Mouse (Mus musculus) MEL (cell line): ENCODE results near the gene Nfasc. TPM values are rescaled to one million over a fixed set of nuclear protein-coding genes. Genes with fewer than 3 reads are reported as not detected.

ENCODE experiments used
- DNase-seq: peaks from one replicate; pipeline ENCODE4 v3.0.0; 2011; ENCODE audit warnings: low read depth, low spot score
- H3K27ac ChIP-seq: 2 replicates; pipeline ENCODE4 v1.5.1; 2012; ENCODE audit warnings: low read depth, mild to moderate bottlenecking, control low read depth, low read length, moderate library complexity; ENCODE audit not compliant: control insufficient read depth
- H3K27me3 ChIP-seq, 2 experiments: fragments of 150-350 bp in 1 of 2; sonication (generic) in 1 of 2; 2 replicates each; pipeline ENCODE4 v1.6.1; 2012; ENCODE audit warnings: low read length in 2 of 2, mild to moderate bottlenecking in 2 of 2, improper control_type of control experiment in 1 of 2, moderate library complexity in 1 of 2; ENCODE audit not compliant: insufficient read depth in 2 of 2, control insufficient read depth in 1 of 2
- H3K36me3 ChIP-seq, 2 experiments: 2 replicates each; pipeline ENCODE4 v1.6.1; 2012 to 2014; ENCODE audit warnings: low read length in 2 of 2, improper control_type of control experiment in 1 of 2, inconsistent platforms in 1 of 2, mild to moderate bottlenecking in 1 of 2; ENCODE audit not compliant: insufficient read depth in 2 of 2, control insufficient read depth in 1 of 2
- H3K4me1 ChIP-seq, 2 experiments: fragments of 150-350 bp in 1 of 2; sonication (generic) in 1 of 2; 2 replicates each; pipeline ENCODE4 v1.6.1; 2012; ENCODE audit warnings: low read length in 2 of 2, improper control_type of control experiment in 1 of 2, mild to moderate bottlenecking in 1 of 2; ENCODE audit not compliant: insufficient read depth in 2 of 2, control insufficient read depth in 1 of 2
- H3K4me3 ChIP-seq, 2 experiments: fragments of 150-350 bp in 1 of 2; sonication (generic) in 1 of 2; 2 replicates each; pipeline ENCODE4 v1.5.1; 2012; ENCODE audit warnings: low read depth in 2 of 2, low read length in 2 of 2, mild to moderate bottlenecking in 2 of 2, moderate library complexity in 2 of 2, control low read depth in 1 of 2, improper control_type of control experiment in 1 of 2; ENCODE audit not compliant: control insufficient read depth in 1 of 2, insufficient read depth in 1 of 2
- H3K79me2 ChIP-seq: 2 replicates; pipeline ENCODE4 v1.6.1; 2012; ENCODE audit warnings: mild to moderate bottlenecking, low read length, moderate library complexity; ENCODE audit not compliant: control insufficient read depth, poor library complexity, insufficient read depth
- H3K9ac ChIP-seq: 2 replicates; pipeline ENCODE4 v1.6.1; 2012; ENCODE audit warnings: low read depth, mild to moderate bottlenecking, control low read depth, low read length, moderate library complexity; ENCODE audit not compliant: control insufficient read depth, poor library complexity, severe bottlenecking
- H3K9me3 ChIP-seq: fragments of 150-350 bp; sonication (generic); replicated peaks from 2 replicates; pipeline ENCODE4 v1.6.1; 2012; ENCODE audit warnings: mild to moderate bottlenecking, low read length, improper control_type of control experiment, moderate library complexity; ENCODE audit not compliant: insufficient read depth
- CHD2 ChIP-seq: IDR thresholded peaks from 2 replicates; pipeline ENCODE4 v1.6.1; 2011; ENCODE audit warnings: low read length, improper control_type of control experiment
- CTCF ChIP-seq, 3 experiments: IDR thresholded peaks in 2 of 3; conservative IDR thresholded peaks in 1 of 3; 2 replicates each; pipeline ENCODE4 v1.5.1; 2011 to 2012; ENCODE audit warnings: low read length in 3 of 3, low read depth in 2 of 3, mild to moderate bottlenecking in 2 of 3, improper control_type of control experiment in 1 of 3, inconsistent platforms in 1 of 3, mixed read lengths in 1 of 3, moderate library complexity in 1 of 3; ENCODE audit not compliant: control insufficient read depth in 1 of 3, insufficient read depth in 1 of 3, poor library complexity in 1 of 3, severe bottlenecking in 1 of 3
- E2F4 ChIP-seq: IDR thresholded peaks from 2 replicates; pipeline ENCODE4 v1.6.1; 2011; ENCODE audit warnings: low read depth, low read length, improper control_type of control experiment, borderline replicate concordance
- ELF1 ChIP-seq: IDR thresholded peaks from 2 replicates; pipeline ENCODE4 v1.6.1; 2014; ENCODE audit warnings: low read depth, mild to moderate bottlenecking, inconsistent platforms, low read length, improper control_type of control experiment, moderate library complexity
- EP300 ChIP-seq, 2 experiments: IDR thresholded peaks; 2 replicates each; pipeline ENCODE4 v1.6.1; 2011; ENCODE audit warnings: improper control_type of control experiment in 2 of 2, low read length in 2 of 2, low read depth in 1 of 2, mild to moderate bottlenecking in 1 of 2
- GABPA ChIP-seq: IDR thresholded peaks from 2 replicates; pipeline ENCODE4 v1.6.1; 2012; ENCODE audit warnings: low read depth, mild to moderate bottlenecking, inconsistent platforms, low read length, improper control_type of control experiment, moderate library complexity
- GATA1 ChIP-seq: IDR thresholded peaks from 2 replicates; pipeline ENCODE4 v1.6.1; 2011; ENCODE audit warnings: low read depth, low read length, improper control_type of control experiment
- JUND ChIP-seq: IDR thresholded peaks from 2 replicates; pipeline ENCODE4 v1.6.1; 2011; ENCODE audit warnings: low read depth, mild to moderate bottlenecking, improper control_type of control experiment, low read length
- KAT2A ChIP-seq: conservative IDR thresholded peaks from 2 replicates; pipeline ENCODE4 v1.6.1; 2012; ENCODE audit warnings: low read depth, low read length, improper control_type of control experiment, inconsistent platforms
- MAFK ChIP-seq: IDR thresholded peaks from 2 replicates; pipeline ENCODE4 v1.6.1; 2011; ENCODE audit warnings: low read depth, mild to moderate bottlenecking, low read length, improper control_type of control experiment, borderline replicate concordance
- MEF2A ChIP-seq: IDR thresholded peaks from 2 replicates; pipeline ENCODE4 v1.6.1; 2014; ENCODE audit warnings: low read depth, mild to moderate bottlenecking, inconsistent platforms, low read length, improper control_type of control experiment; ENCODE audit not compliant: poor library complexity, insufficient replicate concordance, severe bottlenecking; ENCODE audit errors: extremely low read depth
- MXI1 ChIP-seq: IDR thresholded peaks from 2 replicates; pipeline ENCODE4 v1.6.1; 2011; ENCODE audit warnings: mild to moderate bottlenecking, low read depth, low read length, improper control_type of control experiment
- NELFE ChIP-seq: IDR thresholded peaks from 2 replicates; pipeline ENCODE4 v1.6.1; 2011; ENCODE audit warnings: low read depth, low read length, improper control_type of control experiment
- NRF1 ChIP-seq: IDR thresholded peaks from 2 replicates; pipeline ENCODE4 v1.6.1; 2014; ENCODE audit warnings: low read depth, mild to moderate bottlenecking, inconsistent platforms, low read length, improper control_type of control experiment, moderate library complexity; ENCODE audit not compliant: poor library complexity, insufficient read depth, severe bottlenecking
- RAD21 ChIP-seq: IDR thresholded peaks from 2 replicates; pipeline ENCODE4 v1.6.1; 2011; ENCODE audit warnings: mild to moderate bottlenecking, low read depth, low read length, improper control_type of control experiment
- TBP ChIP-seq: IDR thresholded peaks from 2 replicates; pipeline ENCODE4 v1.8.0; 2011; ENCODE audit warnings: low read depth, low read length, improper control_type of control experiment
- TCF12 ChIP-seq: IDR thresholded peaks from 2 replicates; pipeline ENCODE4 v1.6.1; 2014; ENCODE audit warnings: low read depth, mild to moderate bottlenecking, inconsistent platforms, low read length, improper control_type of control experiment, moderate library complexity
- USF1 ChIP-seq: IDR thresholded peaks from 2 replicates; pipeline ENCODE4 v1.6.1; 2014; ENCODE audit warnings: low read depth, mild to moderate bottlenecking, inconsistent platforms, low read length, improper control_type of control experiment, moderate library complexity
- USF2 ChIP-seq, 2 experiments: IDR thresholded peaks; 2 replicates each; pipeline ENCODE4 v1.6.1; 2011 to 2012; ENCODE audit warnings: improper control_type of control experiment in 2 of 2, low read length in 2 of 2, borderline replicate concordance in 1 of 2, inconsistent platforms in 1 of 2, low read depth in 1 of 2, mild to moderate bottlenecking in 1 of 2; ENCODE audit not compliant: insufficient read depth in 1 of 2
- ZC3H11A ChIP-seq: IDR thresholded peaks from 2 replicates; pipeline ENCODE4 v1.6.1; 2012; ENCODE audit warnings: low read depth, mild to moderate bottlenecking, inconsistent platforms, low read length, improper control_type of control experiment
- ZMIZ1 ChIP-seq: IDR thresholded peaks from 2 replicates; pipeline ENCODE4 v1.6.1; 2012; ENCODE audit warnings: low read depth, mild to moderate bottlenecking, inconsistent platforms, low read length, improper control_type of control experiment, moderate library complexity
- polyA plus RNA-seq, 2 experiments: library from polyadenylated mRNA; stranded (reverse) in 1 of 2; unstranded in 1 of 2; fragments of >175 nt in 1 of 2; fragments of >200 nt in 1 of 2; gene quantifications; 2 replicates each; pipeline versions ENCODE4 v1.2.1 to v1.2.4; 2012; ENCODE audit warnings: low replicate concordance in 2 of 2, low read depth in 1 of 2; ENCODE audit not compliant: insufficient read length in 2 of 2, insufficient read depth in 1 of 2, missing spikeins in 1 of 2
- total RNA-seq: library from RNA; depleted of rRNA; stranded (reverse); fragments of 300-350 nt; gene quantifications from 2 replicates; pipeline ENCODE4 v1.2.3, GENCODE M21; 2012

The Nfasc gene
- total and polyA plus RNA-seq, 3 experiments, result not detected

GRCm38 (mm10) chr1:132755211-132755610 lies 13.6 kb upstream of the Nfasc start:
- Histone ChIP-seq H3K36me3 (no peaks in the 10 kb centered on the region), H3K9ac (no peak overlapping the region), H3K79me2 (no peaks in the 10 kb centered on the region), H3K27ac (no peak overlapping the region), H3K4me1 (no peaks in the 10 kb centered on the region), H3K9me3 (no peaks in the 10 kb centered on the region), H3K27me3 (peaks cover 0 to 2% of the 10 kb centered on the region in 2 experiments; a peak in 1 of 4 replicates), H3K4me3 (no peak overlapping the region)
- no peak for TF ChIP-seq GABPA
- TF ChIP-seq MAFK, result no peak
- no peak for TF ChIP-seq JUND
- TF ChIP-seq MEF2A, result no peak
- no peak for TF ChIP-seq CTCF (IDR thresholded peaks at IDR 0.05 in 2 of 3, conservative IDR thresholded peaks at IDR 0.05 in 1 of 3; ENCODE audit: control insufficient read depth in 1 of 3, insufficient read depth in 1 of 3, low read depth in 2 of 3, low read length in 3 of 3, poor library complexity in 1 of 3, severe bottlenecking in 1 of 3)
- no peak for TF ChIP-seq ZMIZ1
- TF ChIP-seq TBP, result no peak
- no peak for TF ChIP-seq GATA1
- TF ChIP-seq CHD2, result no peak
- no peak for TF ChIP-seq ELF1
- no peak for TF ChIP-seq EP300 (IDR thresholded peaks at IDR 0.05; ENCODE audit: low read depth in 1 of 2, low read length in 2 of 2)
- TF ChIP-seq TCF12, result no peak
- TF ChIP-seq RAD21, result no peak
- TF ChIP-seq USF1, result no peak
- TF ChIP-seq NELFE, result no peak
- no peak for TF ChIP-seq ZC3H11A
- TF ChIP-seq NRF1, result no peak
- TF ChIP-seq E2F4, result no peak
- no peak for DNase-seq

- TF ChIP-seq JUND (no peak), USF2 (IDR thresholded peaks at IDR 0.05; ENCODE audit: borderline replicate concordance in 1 of 2, insufficient read depth in 1 of 2, low read depth in 1 of 2, low read length in 2 of 2) (no peak), TBP (no peak), MXI1 (no peak), KAT2A (no peak)
- Histone ChIP-seq H3K36me3 (no peaks in the 10 kb centered on the region), H3K79me2 (no peaks in the 10 kb centered on the region), H3K9me3 (no peaks in the 10 kb centered on the region), H3K27me3 (no peaks in the 10 kb centered on the region; a peak in 1 of 4 replicates), H3K9ac (no peak overlapping the region), H3K27ac (no peak overlapping the region), H3K4me1 (no peaks in the 10 kb centered on the region), H3K4me3 (no peak overlapping the region)
- DNase-seq, result no peak
Measured at GRCm38 (mm10) chr1:132749217-132749884, 7.8 kb upstream of the Nfasc start.
